Mouse (Mus musculus) erythroblast, embryonic 14.5 days (primary cell): ENCODE data around the gene Rpa1.

Experiments used
- GATA1 ChIP-seq: IDR thresholded peaks from 2 replicates; pipeline ENCODE4 v1.6.1; 2012; ENCODE audit warnings: low read length, inconsistent platforms, mixed read lengths
- TAL1 ChIP-seq: IDR thresholded peaks from 3 replicates; pipeline ENCODE4 v1.6.1; 2012; ENCODE audit warnings: low read length, inconsistent platforms, mixed read lengths

DNA sequence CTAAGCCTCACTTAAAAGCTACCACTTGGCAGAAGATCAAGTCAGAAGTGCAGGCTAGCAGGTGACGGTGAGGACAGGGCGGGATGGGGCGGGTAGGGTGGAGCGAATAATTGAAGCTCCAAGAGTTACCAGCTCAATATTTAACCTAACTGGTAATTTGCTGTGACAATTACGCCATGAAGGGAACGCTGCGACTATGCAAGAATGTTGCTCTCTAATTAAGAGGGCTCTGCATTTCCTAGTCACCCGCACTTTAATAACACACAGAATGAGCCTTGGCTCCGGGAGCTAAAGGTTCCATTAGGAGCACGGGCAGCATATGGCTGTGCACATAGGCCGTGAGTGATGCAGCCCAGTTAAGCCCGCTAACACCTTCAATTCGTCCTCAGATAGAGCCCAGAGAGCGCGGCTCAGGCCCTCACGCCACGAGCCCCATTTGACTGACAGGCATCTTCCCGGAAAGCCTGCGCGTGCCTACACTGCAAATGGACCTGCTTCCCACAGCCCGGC lies 54.2 kb downstream of the Rpa1 start:
- TF ChIP-seq TAL1 (no peak), GATA1 (no peak)
